Mouse (Mus musculus) cerebellum, adult 2 months (tissue): ENCODE measurements around the gene Afg1l. TPM values are rescaled to one million over a fixed set of nuclear protein-coding genes. Genes with fewer than 3 reads are reported as not detected.
A peak's percentile ranks its signal among the peaks of the same experiment; 100 is the strongest.

Experiments
- DNase-seq, 2 experiments: peaks; one replicate each; pipeline ENCODE4 v3.0.0; 2021
- H3K27ac ChIP-seq: fragments of 200-500 bp; 2 replicates; pipeline ENCODE4 v1.5.1; 2012; ENCODE audit warnings: low read length, control low read depth, inconsistent platforms; ENCODE audit not compliant: insufficient read depth
- H3K27me3 ChIP-seq: fragments of 200-500 bp; 2 replicates; pipeline ENCODE4 v1.6.1; 2012; ENCODE audit warnings: inconsistent platforms, mild to moderate bottlenecking, low read length, moderate library complexity; ENCODE audit not compliant: control insufficient read depth, insufficient read depth
- H3K4me1 ChIP-seq: fragments of 200-500 bp; 2 replicates; pipeline ENCODE4 v1.6.1; 2011; ENCODE audit warnings: low read length; ENCODE audit not compliant: control insufficient read depth, insufficient read depth
- H3K4me3 ChIP-seq: fragments of 200-500 bp; replicated peaks from 2 replicates; pipeline ENCODE3; 2011; ENCODE audit warnings: mild to moderate bottlenecking, low read depth, low read length, control low read depth; ENCODE audit not compliant: insufficient read depth
- CTCF ChIP-seq: fragments of 200-500 bp; IDR thresholded peaks from 2 replicates; pipeline ENCODE4 v1.5.1; 2011; ENCODE audit warnings: low read depth, mild to moderate bottlenecking, control low read depth, low read length, moderate library complexity, borderline replicate concordance; ENCODE audit not compliant: insufficient read depth
- POLR2A ChIP-seq: fragments of 200-500 bp; IDR thresholded peaks from 2 replicates; pipeline ENCODE4 v1.6.1; 2011; ENCODE audit warnings: low read length, control low read depth, borderline replicate concordance; ENCODE audit not compliant: insufficient read depth
- WGBS: fragments of 180-500 bp; shearing (Covaris S2); methylation state at CpG from one replicate; pipeline ENCODE4 v1.1.7; 2018; 5-methylcytosine and 5-hydroxymethylcytosine counted together
- polyA plus RNA-seq: library from polyadenylated mRNA; depleted of rRNA; stranded (reverse); fragments of >200 nt; gene quantifications from 2 replicates; pipeline ENCODE4 v1.2.3, GENCODE M21; 2012

The Afg1l gene
- polyA plus RNA-seq, 1 experiment = 14.9 TPM

GRCm38 (mm10) chr10:42295028-42295427, 183.3 kb downstream of the Afg1l start:
- peak; percentile 43 to 53 for DNase-seq
- WGBS = 5% methylated on average over 1 of the region's 1 CpGs
- TF ChIP-seq POLR2A = no peak
- peak; percentile 89 for TF ChIP-seq CTCF

GRCm38 (mm10) chr10:42294392-42294791, 184.0 kb downstream of the Afg1l start:
- 24% methylated on average over 2 of the region's 2 CpGs for WGBS
- H3K4me3 ChIP-seq = no peak overlapping the region
- H3K27ac ChIP-seq = no peak overlapping the region
- H3K4me1 ChIP-seq = peaks cover 7% of the 10 kb centered on the region; the same call in 1 of the 2 replicates
- DNase-seq = no peak
- no peak for TF ChIP-seq CTCF
- TF ChIP-seq POLR2A = no peak
- H3K27me3 ChIP-seq = no peaks in the 10 kb centered on the region

More at GRCm38 (mm10) chr10:42295028-42295427, 183.3 kb downstream of the Afg1l start:
- Histone ChIP-seq H3K4me3 (no peak overlapping the region), H3K4me1 (peaks cover 7% of the 10 kb centered on the region; the same call in 1 of the 2 replicates), H3K27me3 (no peaks in the 10 kb centered on the region), H3K27ac (no peak overlapping the region)

- Histone ChIP-seq H3K4me1 (peaks cover 7% of the 10 kb centered on the region; the same call in 1 of the 2 replicates), H3K27me3 (no peaks in the 10 kb centered on the region), H3K27ac (no peak overlapping the region), H3K4me3 (no peak overlapping the region)
- no peak for DNase-seq
- 76% methylated on average over 4 of the region's 4 CpGs for WGBS
- TF ChIP-seq CTCF = no peak
- no peak for TF ChIP-seq POLR2A
These were observed 184.5 kb downstream of the Afg1l start for GRCm38 (mm10) chr10:42293877-42294276.

GRCm38 (mm10) chr10:42291360-42291759, 187.0 kb downstream of the Afg1l start:
- Histone ChIP-seq H3K27ac (no peak overlapping the region), H3K4me3 (no peak overlapping the region), H3K27me3 (no peaks in the 10 kb centered on the region), H3K4me1 (peaks cover 7% of the 10 kb centered on the region; the same call in 1 of the 2 replicates)
- WGBS = 70% methylated on average over 5 of the region's 5 CpGs
- TF ChIP-seq POLR2A (no peak), CTCF (peak; percentile 69)
- DNase-seq = peak in 1 of 2 experiments; percentile 47

- no peaks in the 10 kb centered on the region for H3K27me3 ChIP-seq
- H3K4me1 ChIP-seq = no peaks in the 10 kb centered on the region
- H3K27ac ChIP-seq = no peak overlapping the region
- no peak for TF ChIP-seq POLR2A
- no peak for TF ChIP-seq CTCF
- H3K4me3 ChIP-seq = no peak overlapping the region
- WGBS = 53% methylated on average over 1 of the region's 1 CpGs
- no peak for DNase-seq
These were observed 190.7 kb downstream of the Afg1l start for GRCm38 (mm10) chr10:42287666-42288065.

GRCm38 (mm10) chr10:42278307-42278850, 200.0 kb downstream of the Afg1l start:
- TF ChIP-seq POLR2A = no peak
- no peak for TF ChIP-seq CTCF
- no peak for DNase-seq
- H3K27me3 ChIP-seq = no peaks in the 10 kb centered on the region
- peak overlapping the region; percentile 87 for H3K4me3 ChIP-seq
- peak overlapping the region; percentile 91 for H3K27ac ChIP-seq
- WGBS = 1% methylated on average over 38 of the region's 38 CpGs
- no peaks in the 10 kb centered on the region for H3K4me1 ChIP-seq

- Histone ChIP-seq H3K4me3 (peak overlapping the region; percentile 90), H3K27me3 (no peaks in the 10 kb centered on the region), H3K27ac (peak overlapping the region; percentile 93), H3K4me1 (no peaks in the 10 kb centered on the region)
- under 1% methylated on average over 78 of the region's 78 CpGs for WGBS
- TF ChIP-seq CTCF = no peak
- TF ChIP-seq POLR2A = peak; percentile 54; the same call in 1 of the 2 replicates
- peak; percentile 98 to 99 for DNase-seq
These were observed 200.7 kb downstream of the Afg1l start for GRCm38 (mm10) chr10:42277476-42278306.
